Mouse (Mus musculus) hindbrain, embryonic 11.5 days (tissue): ENCODE measurements around the gene Rhbdd3. TPM values are rescaled to one million over a fixed set of nuclear protein-coding genes. Genes with fewer than 3 reads are reported as not detected.

ENCODE experiments used
- ATAC-seq: fragments of 200-750 bp; cut with Nextera tagmentation; 2 replicates; pipeline ENCODE4 v1.8.0; 2017; ENCODE audit warnings: mild to moderate bottlenecking, moderate TSS enrichment, moderate library complexity; ENCODE audit not compliant: low FRiP score
- DNase-seq: peaks from one replicate; pipeline ENCODE4 v3.0.0-alpha.2; 2015; ENCODE audit warnings: low spot score
- H3K27ac ChIP-seq: fragments of 300-500 bp; sonication (generic); 2 replicates; pipeline ENCODE4 v1.5.1; 2014; ENCODE audit warnings: mild to moderate bottlenecking, low read depth, low read length
- H3K27me3 ChIP-seq: fragments of 300-500 bp; sonication (generic); 2 replicates; pipeline ENCODE4 v1.6.1; 2014; ENCODE audit warnings: mild to moderate bottlenecking, low read length, moderate library complexity, mixed read lengths; ENCODE audit not compliant: control insufficient read depth, insufficient read depth
- H3K36me3 ChIP-seq: fragments of 300-500 bp; sonication (generic); 2 replicates; pipeline ENCODE4 v1.6.1; 2014; ENCODE audit warnings: mild to moderate bottlenecking, low read length, moderate library complexity, mixed read lengths; ENCODE audit not compliant: control insufficient read depth, insufficient read depth
- H3K4me1 ChIP-seq: fragments of 300-500 bp; sonication (generic); replicated peaks from 2 replicates; pipeline ENCODE4 v1.6.1; 2014; ENCODE audit warnings: low read length, mixed read lengths; ENCODE audit not compliant: control insufficient read depth, insufficient read depth
- H3K4me2 ChIP-seq: fragments of 300-500 bp; sonication (generic); replicated peaks from 2 replicates; pipeline ENCODE4 v1.6.1; 2014; ENCODE audit warnings: mild to moderate bottlenecking, low read depth, low read length
- H3K4me3 ChIP-seq: fragments of 300-500 bp; sonication (generic); 2 replicates; pipeline ENCODE4 v1.5.1; 2014; ENCODE audit warnings: low read depth, low read length
- H3K9ac ChIP-seq: fragments of 300-500 bp; sonication (generic); 2 replicates; pipeline ENCODE4 v1.6.1; 2014; ENCODE audit warnings: low read depth, low read length
- H3K9me3 ChIP-seq: fragments of 300-500 bp; sonication (generic); 2 replicates; pipeline ENCODE4 v1.6.1; 2016; ENCODE audit warnings: low read length; ENCODE audit not compliant: control insufficient read depth
- WGBS: fragments of 180-500 bp; shearing (Covaris S2); extraction: QIAGEN DNeasy Blood & Tissue Kit; methylation state at CpG from one replicate; pipeline ENCODE4 v1.1.7; 2014; 5-methylcytosine and 5-hydroxymethylcytosine counted together
- polyA plus RNA-seq: library from polyadenylated mRNA; unstranded; fragments of >200 nt; fragmentation: Nextera tagmentation; extraction: Ambion mirVana; gene quantifications from 2 replicates; pipeline ENCODE4 v1.2.1, GENCODE M21; 2014

Rhbdd3 gene
- polyA plus RNA-seq, 1 experiment from 2014 or later: 18.2 TPM

DNA sequence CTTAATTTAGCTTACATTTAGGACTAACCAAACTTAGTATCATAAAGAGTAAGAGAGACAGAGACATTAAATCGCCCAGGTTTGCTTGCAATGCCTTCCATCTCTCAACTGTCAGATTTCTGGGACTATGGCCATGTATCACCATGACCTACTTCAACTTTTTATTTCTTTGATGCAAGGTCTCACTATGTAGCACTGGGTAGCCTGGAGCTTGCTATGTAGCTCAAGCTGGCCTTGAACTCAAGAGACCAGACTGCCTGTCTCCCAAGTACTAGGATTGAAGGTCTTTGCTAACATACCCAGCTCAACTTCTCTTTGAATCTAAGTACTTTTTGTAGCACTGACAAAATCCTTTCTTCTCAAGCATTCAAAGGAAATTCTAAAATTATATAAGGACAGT, 9.6 kb upstream of the Rhbdd3 start:
- no peak overlapping the region for H3K9ac ChIP-seq
- H3K27ac ChIP-seq: no peak overlapping the region
- no peak for ATAC-seq
- H3K9me3 ChIP-seq: no peaks in the 10 kb centered on the region
- 89% methylated on average over 1 of the region's 1 CpGs for WGBS
- DNase-seq: no peak
- no peak overlapping the region for H3K4me2 ChIP-seq
- no peaks in the 10 kb centered on the region for H3K27me3 ChIP-seq
- H3K4me3 ChIP-seq: no peak overlapping the region
- peaks cover 12% of the 10 kb centered on the region for H3K36me3 ChIP-seq
- H3K4me1 ChIP-seq: no peaks in the 10 kb centered on the region

DNA sequence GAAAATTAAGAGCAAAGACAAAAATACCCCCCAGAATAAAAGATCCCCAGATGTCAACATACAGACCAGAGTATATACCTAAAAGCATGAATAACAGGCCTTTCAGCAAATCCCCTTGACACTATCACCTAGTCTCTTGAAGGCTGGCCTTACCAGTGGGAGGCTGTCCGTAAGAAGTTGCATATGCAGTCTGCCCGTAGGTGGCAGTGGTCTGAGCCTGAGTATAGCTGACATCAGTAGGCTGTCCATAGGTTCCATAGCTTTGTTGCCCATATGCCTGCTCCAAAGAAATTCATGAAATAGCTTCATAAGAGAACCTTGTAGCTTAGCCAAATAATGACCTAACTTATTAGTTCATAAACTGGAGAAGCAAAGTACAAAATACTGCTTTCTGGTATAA, 7.0 kb upstream of the Rhbdd3 start:
- Histone ChIP-seq H3K27me3 (no peaks in the 10 kb centered on the region), H3K27ac (no peak overlapping the region), H3K9me3 (no peaks in the 10 kb centered on the region), H3K4me2 (no peak overlapping the region), H3K4me3 (no peak overlapping the region), H3K4me1 (no peaks in the 10 kb centered on the region), H3K9ac (no peak overlapping the region), H3K36me3 (peaks cover 7% of the 10 kb centered on the region)
- ATAC-seq (no peak), DNase-seq (peak; percentile 49)
- WGBS: 60% methylated on average over 2 of the region's 2 CpGs

DNA sequence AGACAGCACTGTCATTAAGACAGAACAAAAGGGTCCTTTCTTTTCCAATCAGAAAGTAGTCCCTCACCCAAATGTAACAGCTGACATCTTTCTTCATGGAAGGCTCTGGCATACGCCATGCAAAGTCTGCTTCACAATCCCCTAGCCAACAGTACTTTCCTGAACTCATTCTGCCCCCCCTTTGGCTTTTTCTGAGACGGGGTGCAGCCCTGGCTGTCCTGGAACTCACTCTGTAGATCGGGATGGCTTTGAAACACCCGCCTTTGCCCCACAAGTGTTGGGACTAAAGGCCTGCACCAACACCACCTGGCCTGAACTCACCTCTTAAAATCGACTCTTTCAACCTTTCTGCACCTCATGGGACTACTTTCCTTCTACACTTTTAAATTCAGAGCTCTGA, 2.8 kb upstream of the Rhbdd3 start:
- no peak for DNase-seq
- Histone ChIP-seq H3K4me3 (no peak overlapping the region), H3K4me2 (no peak overlapping the region), H3K36me3 (no peaks in the 10 kb centered on the region), H3K9ac (no peak overlapping the region; the same call in 1 of the 2 replicates), H3K27me3 (no peaks in the 10 kb centered on the region), H3K9me3 (no peaks in the 10 kb centered on the region), H3K4me1 (no peaks in the 10 kb centered on the region; the same call in none of the 2 replicates), H3K27ac (no peak overlapping the region)
- no peak for ATAC-seq
- WGBS: 88% methylated on average over 5 of the region's 5 CpGs

DNA sequence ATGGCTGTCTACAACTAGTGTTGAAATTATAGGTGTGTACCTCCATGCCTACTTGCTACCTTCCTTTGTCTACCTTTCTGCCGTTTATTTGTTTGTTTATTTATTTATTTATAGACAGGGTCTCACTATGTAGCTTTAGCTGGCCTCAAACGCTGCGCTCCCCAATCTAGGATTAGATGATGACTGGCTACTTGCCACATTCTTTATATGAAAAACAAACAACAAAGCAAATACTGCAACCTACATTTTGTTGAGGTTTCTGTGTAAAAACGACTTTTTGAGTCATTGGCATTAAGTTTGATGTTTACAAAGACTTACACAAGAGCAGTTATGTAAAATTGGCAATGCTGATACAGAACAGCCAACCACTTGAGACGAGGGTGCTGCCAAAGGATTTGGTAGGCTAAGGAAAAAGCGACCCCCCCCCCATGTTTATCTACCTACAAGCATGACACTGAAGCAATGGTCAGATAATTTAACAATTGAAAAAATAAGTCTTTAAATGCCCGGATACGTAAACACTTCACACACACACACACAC, 2.2 kb upstream of the Rhbdd3 start:
- ATAC-seq: no peak
- no peak overlapping the region for H3K9ac ChIP-seq

DNA sequence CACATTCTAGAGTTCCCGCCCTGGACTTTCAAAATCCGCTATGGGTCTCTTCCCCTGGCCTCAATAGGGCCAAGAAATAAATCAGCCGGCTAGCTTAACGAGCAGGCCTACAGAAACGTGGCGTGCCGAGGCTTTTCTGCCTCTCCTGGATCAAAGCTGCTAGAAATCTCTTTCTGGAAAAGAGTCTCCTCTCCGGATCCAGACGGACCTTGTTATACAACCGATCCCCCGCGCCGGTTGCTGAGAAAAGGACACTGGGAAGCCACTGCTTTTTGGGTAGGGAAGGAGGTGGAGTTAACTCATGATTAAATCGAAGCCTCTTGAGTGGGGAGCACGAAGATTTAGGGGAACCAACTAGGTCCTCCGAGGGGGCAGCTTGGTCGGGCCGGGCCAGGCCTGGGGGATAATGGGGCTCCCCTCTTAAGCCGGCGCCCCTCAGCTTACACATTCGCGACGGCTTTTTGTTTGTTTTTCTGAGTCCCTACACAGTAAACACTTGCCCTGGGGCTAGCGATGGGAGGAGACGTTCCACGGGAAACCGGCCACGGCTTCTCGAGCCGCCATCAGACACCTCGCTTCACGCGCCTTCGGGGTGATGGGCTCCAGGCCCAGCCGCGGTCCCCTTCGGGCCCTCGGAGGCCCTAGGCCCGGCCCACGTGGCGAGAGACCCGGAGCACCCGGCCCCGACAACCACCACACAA, 541 bp upstream of the Rhbdd3 start:
- Histone ChIP-seq H3K4me3 (peak overlapping the region; percentile 68), H3K36me3 (no peaks in the 10 kb centered on the region), H3K4me2 (peak overlapping the region; percentile 80), H3K4me1 (no peaks in the 10 kb centered on the region; the same call in none of the 2 replicates), H3K27me3 (no peaks in the 10 kb centered on the region), H3K27ac (peak overlapping the region; percentile 95), H3K9ac (peak overlapping the region; percentile 92), H3K9me3 (no peaks in the 10 kb centered on the region)
- under 1% methylated on average over 44 of the region's 44 CpGs for WGBS
- ATAC-seq (peak; percentile 0; the same call in 1 of the 2 replicates), DNase-seq (no peak)

More for the DNA sequence above, 2.2 kb upstream of the Rhbdd3 start:
- Histone ChIP-seq H3K27ac (no peak overlapping the region), H3K4me3 (peak overlapping the region; percentile 68), H3K27me3 (no peaks in the 10 kb centered on the region), H3K9me3 (no peaks in the 10 kb centered on the region), H3K36me3 (no peaks in the 10 kb centered on the region), H3K4me1 (no peaks in the 10 kb centered on the region; the same call in none of the 2 replicates), H3K4me2 (peak overlapping the region; percentile 80; the same call in 1 of the 2 replicates)
- DNase-seq: no peak
- 81% methylated on average over 8 of the region's 8 CpGs for WGBS

DNA sequence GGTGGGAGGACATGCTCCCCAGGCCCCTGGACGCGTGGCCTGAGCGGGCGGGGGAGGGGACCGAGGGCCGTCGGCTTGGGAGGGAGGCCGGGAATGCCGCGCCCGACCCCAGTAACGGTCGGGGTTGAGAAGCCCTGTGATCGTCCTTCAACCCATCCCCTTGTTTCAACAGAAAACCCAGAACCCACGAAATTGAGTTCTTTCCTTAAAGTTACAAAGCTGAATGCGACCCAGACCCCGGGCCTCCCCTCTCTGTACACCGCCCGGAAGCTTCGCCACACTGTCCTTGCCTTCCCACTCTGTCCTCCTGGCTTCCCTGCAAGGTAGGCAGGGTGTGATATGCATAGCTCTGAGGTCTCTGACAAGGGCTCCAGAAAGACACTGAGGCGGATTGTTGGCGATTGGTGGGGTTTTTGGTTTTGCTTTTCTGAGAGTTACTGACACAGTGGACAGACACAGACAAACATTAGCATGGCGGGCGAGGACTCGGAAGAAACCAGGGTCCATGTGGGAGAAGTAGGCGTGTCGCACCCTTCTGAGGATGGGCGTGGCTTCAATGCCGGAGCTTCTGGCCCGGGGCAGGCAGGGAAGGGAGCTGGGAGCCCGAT, 954 bp downstream of the Rhbdd3 start:
- ATAC-seq: peak; percentile 78

DNA sequence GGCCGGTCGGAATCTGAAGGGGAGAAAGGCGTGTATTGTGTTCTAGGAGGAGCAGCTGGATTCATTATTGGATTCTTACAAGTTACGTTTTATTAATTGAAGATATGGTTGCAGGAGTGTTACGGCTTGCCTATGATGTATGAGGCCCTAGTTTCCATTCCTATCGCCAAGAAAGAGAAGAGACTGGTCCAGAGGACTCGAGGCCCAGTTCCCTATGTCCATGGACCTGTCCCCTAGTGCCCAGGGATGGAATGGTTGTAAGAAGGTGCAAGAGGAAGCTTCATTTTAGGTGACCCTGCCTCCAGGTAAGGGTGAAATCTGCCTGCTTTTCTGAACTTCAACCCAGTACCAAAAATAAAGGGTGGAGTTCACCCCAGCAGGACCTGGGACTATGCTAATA, 1.6 kb downstream of the Rhbdd3 start:
- WGBS: 4% methylated on average over 7 of the region's 7 CpGs
- no peaks in the 10 kb centered on the region; the same call in none of the 2 replicates for H3K4me1 ChIP-seq
- ATAC-seq: peak; percentile 22; the same call in 1 of the 2 replicates
- H3K4me3 ChIP-seq: peak overlapping the region; percentile 68
- H3K4me2 ChIP-seq: peak overlapping the region; percentile 67
- H3K36me3 ChIP-seq: no peaks in the 10 kb centered on the region
- H3K9me3 ChIP-seq: no peaks in the 10 kb centered on the region
- peak overlapping the region; percentile 92 for H3K9ac ChIP-seq
- DNase-seq: no peak
- H3K27ac ChIP-seq: no peak overlapping the region; the same call in 1 of the 2 replicates
- no peaks in the 10 kb centered on the region for H3K27me3 ChIP-seq

More for the DNA sequence above, 954 bp downstream of the Rhbdd3 start:
- H3K27ac ChIP-seq: peak overlapping the region; percentile 95
- DNase-seq: peak; percentile 89
- peak overlapping the region; percentile 92 for H3K9ac ChIP-seq
- H3K4me1 ChIP-seq: no peaks in the 10 kb centered on the region; the same call in none of the 2 replicates
- H3K36me3 ChIP-seq: no peaks in the 10 kb centered on the region
- peak overlapping the region; percentile 68 for H3K4me3 ChIP-seq
- H3K27me3 ChIP-seq: no peaks in the 10 kb centered on the region
- H3K9me3 ChIP-seq: no peaks in the 10 kb centered on the region
- WGBS: under 1% methylated on average over 30 of the region's 31 CpGs
- peak overlapping the region; percentile 67 for H3K4me2 ChIP-seq

DNA sequence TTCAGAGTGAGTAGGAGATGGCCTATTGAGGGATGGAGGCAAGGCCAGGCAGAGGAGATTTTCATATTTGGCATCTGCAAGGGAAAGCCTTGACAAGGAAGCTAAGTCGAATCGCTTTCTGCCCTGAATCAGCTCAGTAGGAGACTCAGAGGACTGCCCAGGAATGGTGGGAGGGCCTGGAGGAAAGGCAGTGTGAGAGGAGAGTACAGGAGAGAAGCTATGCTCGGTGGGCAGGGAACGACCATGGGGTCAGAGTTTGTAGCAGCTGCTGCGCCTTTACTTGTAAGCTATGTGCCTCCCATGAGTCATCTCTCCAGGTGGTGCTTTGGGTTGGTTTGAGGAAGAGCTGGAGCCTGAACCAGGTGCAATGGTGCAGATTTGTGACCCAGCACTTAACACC, 2.1 kb downstream of the Rhbdd3 start:
- 47% methylated on average over 5 of the region's 5 CpGs for WGBS
- no peak for DNase-seq
- Histone ChIP-seq H3K4me2 (peak overlapping the region; percentile 67), H3K9me3 (no peaks in the 10 kb centered on the region), H3K27me3 (no peaks in the 10 kb centered on the region), H3K4me3 (no peak overlapping the region), H3K36me3 (no peaks in the 10 kb centered on the region), H3K4me1 (no peaks in the 10 kb centered on the region; the same call in none of the 2 replicates), H3K9ac (no peak overlapping the region), H3K27ac (no peak overlapping the region)
- ATAC-seq: no peak
